Mouse (Mus musculus) myocyte (in vitro differentiated cells): ENCODE measurements around the gene Foxp4.

Source experiments
- E2F4 ChIP-seq: IDR thresholded peaks from one replicate; pipeline ENCODE4 v1.6.1; 2011; ENCODE audit warnings: mild to moderate bottlenecking, control low read depth, moderate library complexity; ENCODE audit not compliant: insufficient read depth
- POLR2A ChIP-seq: IDR thresholded peaks from one replicate; pipeline ENCODE4 v1.6.1; 2011; ENCODE audit warnings: low read depth, mild to moderate bottlenecking, control low read depth, moderate library complexity; ENCODE audit not compliant: insufficient read length
- TCF3 ChIP-seq: IDR thresholded peaks from one replicate; pipeline ENCODE4 v1.6.1; 2011; ENCODE audit warnings: low read depth, control low read depth; ENCODE audit not compliant: insufficient read length
- USF1 ChIP-seq: IDR thresholded peaks from one replicate; pipeline ENCODE4 v1.6.1; 2011; ENCODE audit warnings: low read depth, mild to moderate bottlenecking, control low read depth, moderate library complexity

- no peak for TF ChIP-seq E2F4
- TF ChIP-seq TCF3 = no peak
- no peak for TF ChIP-seq POLR2A
- TF ChIP-seq USF1 = no peak
These were observed 25.3 kb downstream of the Foxp4 start for GRCm38 (mm10) chr17:47899156-47899555.
